Mouse (Mus musculus) heart, embryonic 14.5 days (tissue): ENCODE measurements around the gene Metrn. TPM values are rescaled to one million over a fixed set of nuclear protein-coding genes. Genes with fewer than 3 reads are reported as not detected.
A peak's percentile ranks its signal among the peaks of the same experiment; 100 is the strongest.

Experiments used
- ATAC-seq: fragments of 200-750 bp; cut with Nextera tagmentation; 2 replicates; pipeline ENCODE4 v1.8.0; 2017; ENCODE audit warnings: low read depth, moderate TSS enrichment; ENCODE audit not compliant: insufficient number of reproducible peaks, insufficient read depth, low FRiP score
- H3K27ac ChIP-seq, 2 experiments: fragments of 200-500 bp in 1 of 2; fragments of 300-500 bp in 1 of 2; sonication (generic) in 1 of 2; replicated peaks in 1 of 2; 2 replicates each; pipeline ENCODE4 v1.5.1; 2012 to 2014; ENCODE audit warnings: low read depth in 2 of 2, low read length in 2 of 2, control low read depth in 1 of 2, mild to moderate bottlenecking in 1 of 2, mixed read lengths in 1 of 2; ENCODE audit not compliant: control insufficient read depth in 1 of 2, insufficient read depth in 1 of 2
- H3K27me3 ChIP-seq: fragments of 300-500 bp; sonication (generic); 2 replicates; pipeline ENCODE4 v1.6.1; 2014; ENCODE audit warnings: mild to moderate bottlenecking, low read length, control low read depth; ENCODE audit not compliant: control insufficient read depth, insufficient read depth
- H3K36me3 ChIP-seq: fragments of 300-500 bp; sonication (generic); 2 replicates; pipeline ENCODE4 v1.6.1; 2014; ENCODE audit warnings: mild to moderate bottlenecking, control low read depth, low read length, mixed read lengths; ENCODE audit not compliant: control insufficient read depth, insufficient read depth
- H3K4me1 ChIP-seq, 2 experiments: fragments of 200-500 bp in 1 of 2; fragments of 300-500 bp in 1 of 2; sonication (generic) in 1 of 2; 2 replicates each; pipeline ENCODE4 v1.6.1; 2012 to 2014; ENCODE audit warnings: low read length in 2 of 2, control low read depth in 1 of 2, mixed read lengths in 1 of 2; ENCODE audit not compliant: control insufficient read depth in 2 of 2, insufficient read depth in 2 of 2
- H3K4me2 ChIP-seq: fragments of 300-500 bp; sonication (generic); 2 replicates; pipeline ENCODE4 v1.6.1; 2014; ENCODE audit warnings: mild to moderate bottlenecking, low read length
- H3K4me3 ChIP-seq, 2 experiments: fragments of 200-500 bp in 1 of 2; fragments of 300-500 bp in 1 of 2; sonication (generic) in 1 of 2; 2 replicates each; pipeline ENCODE4 v1.5.1; 2012 to 2014; ENCODE audit warnings: low read length in 2 of 2, mild to moderate bottlenecking in 2 of 2, control low read depth in 1 of 2, low read depth in 1 of 2, moderate library complexity in 1 of 2; ENCODE audit not compliant: control insufficient read depth in 1 of 2, insufficient read depth in 1 of 2
- H3K9ac ChIP-seq: fragments of 300-500 bp; sonication (generic); 2 replicates; pipeline ENCODE4 v1.6.1; 2014; ENCODE audit warnings: mild to moderate bottlenecking, low read length
- H3K9me3 ChIP-seq: fragments of 300-500 bp; sonication (generic); 2 replicates; pipeline ENCODE4 v1.6.1; 2016; ENCODE audit warnings: low read length, control low read depth; ENCODE audit not compliant: control insufficient read depth
- WGBS: fragments of 180-500 bp; shearing (Covaris S2); extraction: QIAGEN DNeasy Blood & Tissue Kit; methylation state at CpG from one replicate; pipeline ENCODE4 v1.1.7; 2014; 5-methylcytosine and 5-hydroxymethylcytosine counted together
- polyA plus RNA-seq: library from polyadenylated mRNA; unstranded; fragments of >200 nt; fragmentation: Nextera tagmentation; extraction: Ambion mirVana; gene quantifications from 2 replicates; pipeline ENCODE4 v1.2.1, GENCODE M21; 2014

The Metrn gene
- polyA plus RNA-seq, 1 experiment from 2014 or later, result 3.3 TPM

DNA sequence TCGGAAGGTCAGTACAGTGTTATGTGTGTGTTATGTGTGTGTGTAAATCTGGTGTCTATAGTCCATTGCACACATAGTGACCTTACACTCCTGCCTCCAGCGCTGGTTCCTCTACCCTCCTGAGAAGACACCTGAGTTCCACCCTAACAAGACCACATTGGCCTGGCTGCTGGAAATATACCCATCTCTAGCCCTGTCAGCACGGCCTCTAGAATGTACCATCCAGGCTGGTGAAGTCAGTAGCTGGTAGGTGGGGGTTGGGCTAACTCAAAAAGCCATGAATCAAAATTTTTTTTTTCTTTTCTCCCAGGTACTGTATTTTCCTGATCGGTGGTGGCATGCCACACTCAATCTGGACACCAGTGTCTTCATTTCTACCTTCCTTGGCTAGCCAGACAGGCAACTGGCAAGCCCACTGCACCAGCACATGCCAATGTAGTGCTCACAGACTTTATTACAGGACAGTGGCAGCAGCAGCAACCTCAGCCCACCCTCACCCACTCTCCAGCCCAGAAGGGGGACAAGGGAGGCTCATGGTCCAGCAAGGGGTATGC, 33.3 kb upstream of the Metrn start:
- Histone ChIP-seq H3K27ac (no peak overlapping the region), H3K36me3 (peaks cover 56% of the 10 kb centered on the region), H3K9me3 (no peaks in the 10 kb centered on the region), H3K4me3 (no peak overlapping the region), H3K27me3 (no peaks in the 10 kb centered on the region), H3K9ac (no peak overlapping the region; the same call in 1 of the 2 replicates), H3K4me2 (peak overlapping the region; percentile 70; the same call in 1 of the 2 replicates), H3K4me1 (peaks cover 22 to 43% of the 10 kb centered on the region in 2 experiments)
- 78% methylated on average over 4 of the region's 4 CpGs for WGBS
- ATAC-seq, result no peak

- peaks cover 18 to 38% of the 10 kb centered on the region in 2 experiments for H3K4me1 ChIP-seq
- H3K27me3 ChIP-seq, result no peaks in the 10 kb centered on the region
- H3K9me3 ChIP-seq, result no peaks in the 10 kb centered on the region
- H3K27ac ChIP-seq, result peak overlapping the region; percentile 75 to 85; a peak in 3 of 4 replicates
- H3K9ac ChIP-seq, result peak overlapping the region; percentile 77
- H3K4me2 ChIP-seq, result peak overlapping the region; percentile 70
- 35% methylated on average over 8 of the region's 8 CpGs for WGBS
- peaks cover 49% of the 10 kb centered on the region for H3K36me3 ChIP-seq
- no peak for ATAC-seq
- peak overlapping the region; percentile 54 to 72 for H3K4me3 ChIP-seq
Measured at GRCm38 (mm10) chr17:25829558-25830017, 32.7 kb upstream of the Metrn start.

DNA sequence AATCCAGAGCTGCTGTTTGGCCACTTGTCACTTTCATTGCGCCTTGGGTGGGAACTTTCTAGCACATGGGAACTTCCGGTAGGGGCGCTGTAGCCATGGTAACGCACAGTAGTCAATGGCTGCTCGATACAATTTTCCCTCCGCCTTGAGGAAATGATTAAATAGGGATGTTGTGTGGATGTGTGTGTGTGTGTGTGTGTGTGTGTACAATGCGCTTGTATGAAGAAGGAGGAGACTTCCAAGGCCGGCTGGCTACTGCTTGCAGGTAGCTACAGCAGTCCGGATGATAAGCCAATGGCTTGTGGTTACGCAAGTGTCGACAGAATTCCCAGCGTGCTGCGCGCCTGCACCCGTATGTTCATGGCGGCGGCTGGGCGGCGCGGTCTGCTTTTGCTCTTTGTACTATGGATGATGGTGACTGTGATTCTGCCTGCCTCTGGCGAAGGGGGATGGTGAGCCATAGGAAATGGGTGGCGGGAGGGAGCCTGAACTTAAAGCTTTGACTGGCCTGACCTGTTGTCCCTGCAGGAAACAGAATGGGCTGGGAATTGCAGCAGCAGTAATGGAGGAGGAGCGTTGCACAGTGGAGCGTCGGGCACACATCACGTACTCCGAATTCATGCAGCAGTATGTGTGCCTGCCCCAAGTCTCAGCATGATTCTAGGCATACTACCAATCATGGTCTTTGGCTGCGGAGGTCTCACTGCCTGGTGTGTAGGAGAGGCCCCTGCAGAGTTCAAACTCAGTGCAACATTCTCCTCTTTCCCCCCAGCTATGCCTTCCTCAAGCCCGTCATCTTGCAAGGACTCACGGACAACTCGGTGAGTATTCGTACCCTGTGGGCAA, 32.0 kb upstream of the Metrn start, which contains the start of gene Jmjd8:
Gene Jmjd8, plus strand, starts transcription at position 156 of the 846 bp plus-strand sequence.
- Histone ChIP-seq H3K36me3 (peaks cover 48% of the 10 kb centered on the region), H3K4me1 (peaks cover 24 to 38% of the 10 kb centered on the region in 2 experiments), H3K27ac (peak within 1 kb of the TSS; percentile 75 to 85), H3K9me3 (no peaks in the 10 kb centered on the region), H3K27me3 (no peaks in the 10 kb centered on the region), H3K4me3 (peak within 1 kb of the TSS; percentile 54 to 72), H3K9ac (peak within 1 kb of the TSS; percentile 77), H3K4me2 (peak within 1 kb of the TSS; percentile 70)
- ATAC-seq, result no peak
- WGBS, result 1% methylated on average over 32 of the region's 32 CpGs

DNA sequence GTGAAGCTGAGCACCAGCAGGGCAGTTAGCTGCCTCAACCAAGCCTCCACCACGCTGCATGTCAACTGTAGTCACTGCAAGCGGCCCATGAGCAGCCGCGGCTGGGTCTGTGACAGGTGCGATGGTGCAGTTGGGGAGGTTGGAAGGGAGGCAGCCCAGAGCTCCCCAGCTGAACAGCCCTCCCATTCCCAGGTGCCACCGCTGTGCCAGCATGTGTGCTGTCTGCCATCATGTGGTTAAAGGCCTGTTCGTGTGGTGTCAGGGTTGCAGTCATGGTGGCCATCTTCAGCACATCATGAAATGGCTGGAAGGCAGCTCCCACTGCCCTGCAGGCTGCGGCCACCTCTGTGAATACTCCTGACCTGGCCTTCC, 31.3 kb upstream of the Metrn start:
- no peaks in the 10 kb centered on the region for H3K27me3 ChIP-seq
- peak overlapping the region; percentile 77 for H3K9ac ChIP-seq
- peak overlapping the region; percentile 54 to 72 for H3K4me3 ChIP-seq
- no peaks in the 10 kb centered on the region for H3K9me3 ChIP-seq
- whole genome bisulfite sequencing, result 85% methylated on average over 8 of the region's 8 CpGs
- H3K4me2 ChIP-seq, result peak overlapping the region; percentile 70
- peaks cover 26 to 41% of the 10 kb centered on the region in 2 experiments for H3K4me1 ChIP-seq
- H3K27ac ChIP-seq, result peak overlapping the region; percentile 75 to 85; a peak in 3 of 4 replicates
- peaks cover 48% of the 10 kb centered on the region for H3K36me3 ChIP-seq
- no peak for ATAC-seq

GRCm38 (mm10) chr17:25827546-25828222, 30.7 kb upstream of the Metrn start:
- ATAC-seq, result no peak
- H3K36me3 ChIP-seq, result peaks cover 48% of the 10 kb centered on the region
- H3K4me3 ChIP-seq, result no peak overlapping the region
- 91% methylated on average over 22 of the region's 22 CpGs for WGBS
- no peak overlapping the region for H3K4me2 ChIP-seq
- no peak overlapping the region for H3K27ac ChIP-seq
- peaks cover under 1% of the 10 kb centered on the region; the same call in 1 of the 2 replicates for H3K27me3 ChIP-seq
- peaks cover 26 to 41% of the 10 kb centered on the region in 2 experiments for H3K4me1 ChIP-seq
- H3K9ac ChIP-seq, result no peak overlapping the region
- H3K9me3 ChIP-seq, result no peaks in the 10 kb centered on the region

DNA sequence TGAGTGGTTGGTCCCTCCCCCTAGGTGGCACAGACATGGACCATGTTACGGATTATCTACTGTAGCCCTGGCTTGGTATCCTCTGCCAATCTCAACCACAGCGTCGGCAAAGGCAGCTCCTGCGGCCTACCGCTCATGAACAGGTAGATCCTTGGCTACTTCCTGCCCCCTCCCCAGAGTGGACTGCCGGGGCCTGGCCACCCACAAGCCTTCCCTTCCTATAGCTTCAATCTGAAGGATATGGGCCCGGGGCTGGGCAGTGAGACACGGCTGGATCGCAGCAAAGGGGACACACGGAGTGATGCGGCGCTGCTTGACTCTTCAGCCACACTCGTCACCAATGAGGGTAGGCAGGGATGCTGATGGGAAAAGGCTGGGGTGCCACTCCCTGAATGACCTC, 30.1 kb upstream of the Metrn start:
- WGBS, result 89% methylated on average over 13 of the region's 13 CpGs
- no peak for ATAC-seq
- H3K4me1 ChIP-seq, result peaks cover 26 to 40% of the 10 kb centered on the region in 2 experiments
- H3K9me3 ChIP-seq, result no peaks in the 10 kb centered on the region
- no peak overlapping the region for H3K4me3 ChIP-seq
- H3K36me3 ChIP-seq, result peaks cover 48% of the 10 kb centered on the region
- no peak overlapping the region for H3K4me2 ChIP-seq
- H3K27me3 ChIP-seq, result peaks cover 7% of the 10 kb centered on the region
- no peak overlapping the region for H3K9ac ChIP-seq
- H3K27ac ChIP-seq, result no peak overlapping the region

GRCm38 (mm10) chr17:25825984-25826570, 29.1 kb upstream of the Metrn start:
- Histone ChIP-seq H3K4me3 (no peak overlapping the region), H3K4me2 (no peak overlapping the region), H3K4me1 (peaks cover 19 to 30% of the 10 kb centered on the region in 2 experiments), H3K27ac (no peak overlapping the region), H3K27me3 (peaks cover 15% of the 10 kb centered on the region), H3K9ac (no peak overlapping the region), H3K36me3 (peaks cover 40% of the 10 kb centered on the region), H3K9me3 (no peaks in the 10 kb centered on the region)
- ATAC-seq, result no peak
- WGBS, result 92% methylated on average over 27 of the region's 27 CpGs
